Mouse (Mus musculus): ENCODE data around the gene Sugp2. TPM values are rescaled to one million over a fixed set of nuclear protein-coding genes. Genes with fewer than 3 reads are reported as not detected.

The Sugp2 gene
- total and polyA plus RNA-seq, 2 experiments from 2014 or later: 75.7 to 139 TPM

DNA sequence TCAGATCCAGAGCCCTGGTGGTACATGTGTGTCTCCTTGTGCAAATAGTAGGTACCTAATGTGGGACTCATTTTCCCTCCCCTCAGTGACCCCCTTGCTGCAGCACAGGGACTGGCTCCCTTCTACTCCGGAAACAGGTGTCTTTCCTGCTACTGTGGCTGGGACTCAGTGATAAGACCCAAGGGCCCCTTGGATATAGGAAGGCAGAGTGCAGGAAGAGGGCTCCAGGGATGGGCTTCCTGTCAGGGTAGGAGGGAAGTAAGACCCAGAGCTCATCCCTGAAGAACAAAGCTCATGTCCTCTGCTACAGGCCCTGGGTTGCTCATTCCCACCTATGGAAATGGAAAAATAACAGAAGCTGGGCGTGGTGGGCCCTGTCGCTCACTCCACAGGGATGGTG, 42.5 kb downstream of the Sugp2 start:
- H3K9ac ChIP-seq (replicated peaks; ENCODE audit: low read length, poor library complexity, severe bottlenecking): no peak overlapping the region
- no peak overlapping the region for H3K4me2 ChIP-seq (ENCODE audit: low read depth, low read length, poor library complexity, severe bottlenecking)
- no peaks in the 10 kb centered on the region for H3K9me3 ChIP-seq (ENCODE audit: low read length)
- H3K27me3 ChIP-seq (ENCODE audit: insufficient read depth, low read length): no peaks in the 10 kb centered on the region
- no peak overlapping the region for H3K27ac ChIP-seq (ENCODE audit: low read depth, low read length)
- 78% methylated on average over 3 of the region's 3 CpGs for WGBS
- DNase-seq (ENCODE audit: low spot score) (no peak), ATAC-seq (ENCODE audit: low FRiP score) (no peak)
- TF ChIP-seq CTCF (IDR thresholded peaks at IDR 0.05): no peak
- no peaks in the 10 kb centered on the region for H3K36me3 ChIP-seq (ENCODE audit: insufficient read depth, low read length)
- no peak overlapping the region for H3K4me3 ChIP-seq (ENCODE audit: low read depth, low read length)
- no peaks in the 10 kb centered on the region for H3K4me1 ChIP-seq (ENCODE audit: insufficient read depth, low read length)

DNA sequence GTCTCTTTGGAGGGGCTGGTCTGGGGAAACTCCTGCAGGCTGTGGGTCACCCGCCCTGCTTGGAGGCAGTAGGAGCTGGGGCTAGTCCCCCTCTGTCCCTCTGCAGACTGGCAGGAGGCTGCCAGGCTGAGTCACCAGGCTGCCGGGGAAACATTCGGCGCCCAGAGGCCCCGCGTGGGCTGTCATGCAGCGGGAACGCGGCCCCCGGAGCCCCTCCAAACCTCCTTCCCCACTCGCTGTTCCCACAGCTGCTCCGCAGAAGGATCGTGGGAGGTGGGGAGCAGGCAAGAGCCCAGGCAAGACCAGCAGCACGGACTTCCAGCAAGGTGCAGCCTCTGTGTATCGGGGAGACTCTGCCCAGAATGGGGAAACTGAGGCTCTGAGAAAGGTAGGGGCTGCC, 44.1 kb downstream of the Sugp2 start:
- Histone ChIP-seq H3K9ac (replicated peaks; ENCODE audit: low read length, poor library complexity, severe bottlenecking) (0 out of 2 replicates have a peak overlapping the region, but pooled peaks have one; percentile 24), H3K4me3 (ENCODE audit: low read depth, low read length) (no peak overlapping the region), H3K36me3 (ENCODE audit: insufficient read depth, low read length) (no peaks in the 10 kb centered on the region), H3K4me2 (ENCODE audit: low read depth, low read length, poor library complexity, severe bottlenecking) (no peak overlapping the region), H3K9me3 (ENCODE audit: low read length) (no peaks in the 10 kb centered on the region), H3K27me3 (ENCODE audit: insufficient read depth, low read length) (no peaks in the 10 kb centered on the region), H3K4me1 (ENCODE audit: insufficient read depth, low read length) (no peaks in the 10 kb centered on the region), H3K27ac (ENCODE audit: low read depth, low read length) (no peak overlapping the region)
- WGBS: 65% methylated on average over 15 of the region's 15 CpGs
- DNase-seq (ENCODE audit: low spot score): no peak
- TF ChIP-seq CTCF (IDR thresholded peaks at IDR 0.05): no peak
- no peak for ATAC-seq (ENCODE audit: low FRiP score)

DNA sequence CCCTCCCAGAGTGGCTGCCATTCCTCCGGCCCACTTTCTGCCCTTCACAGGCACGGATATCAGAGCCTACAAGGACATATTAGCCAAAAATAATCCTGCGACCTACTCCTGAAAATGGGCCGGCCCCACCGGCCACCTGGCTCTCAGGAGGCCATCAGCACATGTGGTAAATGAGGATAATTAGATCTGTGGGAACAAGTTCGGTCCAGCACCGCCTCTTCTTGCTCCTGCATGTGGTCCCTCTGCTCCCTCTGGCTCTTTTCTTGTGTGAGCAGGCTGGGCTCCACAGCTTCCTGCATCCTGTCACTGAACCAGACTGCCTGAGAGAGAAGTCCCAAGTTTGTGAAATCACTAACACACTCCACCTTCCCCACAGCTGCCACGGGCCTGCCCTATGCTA, 45.2 kb downstream of the Sugp2 start:
- ATAC-seq (ENCODE audit: low FRiP score): no peak
- no peaks in the 10 kb centered on the region for H3K4me1 ChIP-seq (ENCODE audit: insufficient read depth, low read length)
- TF ChIP-seq CTCF (IDR thresholded peaks at IDR 0.05): no peak
- no peak overlapping the region for H3K9ac ChIP-seq (replicated peaks; ENCODE audit: low read length, poor library complexity, severe bottlenecking)
- H3K27me3 ChIP-seq (ENCODE audit: insufficient read depth, low read length): no peaks in the 10 kb centered on the region
- DNase-seq (ENCODE audit: low spot score): no peak
- no peak overlapping the region for H3K4me3 ChIP-seq (ENCODE audit: low read depth, low read length)
- H3K4me2 ChIP-seq (ENCODE audit: low read depth, low read length, poor library complexity, severe bottlenecking): no peak overlapping the region
- 73% methylated on average over 8 of the region's 8 CpGs for WGBS
- H3K36me3 ChIP-seq (ENCODE audit: insufficient read depth, low read length): no peaks in the 10 kb centered on the region
- no peaks in the 10 kb centered on the region for H3K9me3 ChIP-seq (ENCODE audit: low read length)
- H3K27ac ChIP-seq (ENCODE audit: low read depth, low read length): no peak overlapping the region

DNA sequence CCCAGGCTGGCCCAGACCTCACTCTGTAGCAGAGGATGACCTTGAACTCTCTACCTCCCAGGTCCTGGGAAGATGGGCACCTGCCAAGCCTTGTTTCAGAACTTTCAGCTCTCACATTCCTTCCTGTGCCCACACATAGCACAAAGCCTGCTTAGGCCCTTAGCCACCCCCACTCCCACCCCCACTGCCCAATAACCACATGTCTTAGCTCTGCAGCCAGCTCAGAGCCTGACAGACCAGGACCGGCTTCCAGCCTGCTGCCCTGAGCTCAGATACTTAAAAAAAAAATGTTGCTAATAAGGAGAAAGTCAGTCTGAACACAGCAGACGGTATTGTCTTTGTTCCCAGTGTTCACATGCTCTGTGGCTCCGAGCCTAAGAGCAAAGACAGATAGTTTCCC, 47.0 kb downstream of the Sugp2 start:
- Histone ChIP-seq H3K9ac (replicated peaks; ENCODE audit: low read length, poor library complexity, severe bottlenecking) (no peak overlapping the region), H3K27me3 (ENCODE audit: insufficient read depth, low read length) (no peaks in the 10 kb centered on the region), H3K9me3 (ENCODE audit: low read length) (no peaks in the 10 kb centered on the region), H3K4me3 (ENCODE audit: low read depth, low read length) (no peak overlapping the region), H3K4me2 (ENCODE audit: low read depth, low read length, poor library complexity, severe bottlenecking) (no peak overlapping the region), H3K4me1 (ENCODE audit: insufficient read depth, low read length) (no peaks in the 10 kb centered on the region), H3K27ac (ENCODE audit: low read depth, low read length) (no peak overlapping the region), H3K36me3 (ENCODE audit: insufficient read depth, low read length) (peaks cover 2% of the 10 kb centered on the region; the same call in 1 of the 2 replicates)
- no peak for DNase-seq (ENCODE audit: low spot score)
- no peak for TF ChIP-seq CTCF (IDR thresholded peaks at IDR 0.05)
- WGBS: 39% methylated on average over 3 of the region's 3 CpGs
- ATAC-seq (ENCODE audit: low FRiP score): no peak

DNA sequence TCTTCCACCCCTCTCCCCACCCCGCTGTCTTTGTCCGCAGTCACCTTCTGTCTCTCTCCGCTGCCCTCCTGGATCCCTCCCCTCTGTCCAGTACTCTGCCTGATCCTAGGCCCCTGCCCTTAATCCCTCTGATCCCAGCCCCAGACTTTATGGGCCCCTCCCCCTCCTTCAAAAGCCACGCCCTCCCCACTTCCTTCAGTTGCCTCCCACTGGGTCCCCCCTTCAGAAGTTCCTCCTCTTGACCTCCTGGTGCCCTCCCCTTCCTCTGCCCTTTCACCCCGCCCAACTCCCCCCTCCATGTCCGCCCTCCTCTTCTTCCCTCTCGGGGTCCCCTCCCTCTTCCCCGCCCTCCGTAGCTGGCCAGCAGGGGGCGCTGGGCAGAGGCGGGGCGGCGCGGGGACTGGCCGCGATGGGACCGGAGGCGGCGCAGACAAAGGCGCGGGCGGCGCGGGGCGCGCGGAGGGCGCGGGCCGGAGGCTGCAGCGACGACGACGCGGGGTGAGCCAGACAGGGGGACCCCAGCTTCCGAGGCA, 48.6 kb downstream of the Sugp2 start, which contains the start of gene Homer3:
Gene Homer3 (plus strand): TSS at position 225 of the 533 bp plus-strand sequence.
- H3K9me3 ChIP-seq (ENCODE audit: low read length): no peaks in the 10 kb centered on the region
- peak; percentile 84 for TF ChIP-seq CTCF (IDR thresholded peaks at IDR 0.05)
- H3K27me3 ChIP-seq (ENCODE audit: insufficient read depth, low read length): no peaks in the 10 kb centered on the region
- H3K4me2 ChIP-seq (ENCODE audit: low read depth, low read length, poor library complexity, severe bottlenecking): peak within 1 kb of the TSS; percentile 92
- 0% methylated on average over 31 of the region's 36 CpGs for WGBS
- peak within 1 kb of the TSS; percentile 43 for H3K27ac ChIP-seq (ENCODE audit: low read depth, low read length)
- peak within 1 kb of the TSS; percentile 67 for H3K4me3 ChIP-seq (ENCODE audit: low read depth, low read length)
- peak within 1 kb of the TSS; percentile 71 for H3K9ac ChIP-seq (replicated peaks; ENCODE audit: low read length, poor library complexity, severe bottlenecking)
- no peaks in the 10 kb centered on the region for H3K4me1 ChIP-seq (ENCODE audit: insufficient read depth, low read length)
- ATAC-seq (ENCODE audit: low FRiP score) (peak; percentile 86), DNase-seq (ENCODE audit: low spot score) (peak; percentile 76)
- peaks cover 3% of the 10 kb centered on the region; the same call in 1 of the 2 replicates for H3K36me3 ChIP-seq (ENCODE audit: insufficient read depth, low read length)

DNA sequence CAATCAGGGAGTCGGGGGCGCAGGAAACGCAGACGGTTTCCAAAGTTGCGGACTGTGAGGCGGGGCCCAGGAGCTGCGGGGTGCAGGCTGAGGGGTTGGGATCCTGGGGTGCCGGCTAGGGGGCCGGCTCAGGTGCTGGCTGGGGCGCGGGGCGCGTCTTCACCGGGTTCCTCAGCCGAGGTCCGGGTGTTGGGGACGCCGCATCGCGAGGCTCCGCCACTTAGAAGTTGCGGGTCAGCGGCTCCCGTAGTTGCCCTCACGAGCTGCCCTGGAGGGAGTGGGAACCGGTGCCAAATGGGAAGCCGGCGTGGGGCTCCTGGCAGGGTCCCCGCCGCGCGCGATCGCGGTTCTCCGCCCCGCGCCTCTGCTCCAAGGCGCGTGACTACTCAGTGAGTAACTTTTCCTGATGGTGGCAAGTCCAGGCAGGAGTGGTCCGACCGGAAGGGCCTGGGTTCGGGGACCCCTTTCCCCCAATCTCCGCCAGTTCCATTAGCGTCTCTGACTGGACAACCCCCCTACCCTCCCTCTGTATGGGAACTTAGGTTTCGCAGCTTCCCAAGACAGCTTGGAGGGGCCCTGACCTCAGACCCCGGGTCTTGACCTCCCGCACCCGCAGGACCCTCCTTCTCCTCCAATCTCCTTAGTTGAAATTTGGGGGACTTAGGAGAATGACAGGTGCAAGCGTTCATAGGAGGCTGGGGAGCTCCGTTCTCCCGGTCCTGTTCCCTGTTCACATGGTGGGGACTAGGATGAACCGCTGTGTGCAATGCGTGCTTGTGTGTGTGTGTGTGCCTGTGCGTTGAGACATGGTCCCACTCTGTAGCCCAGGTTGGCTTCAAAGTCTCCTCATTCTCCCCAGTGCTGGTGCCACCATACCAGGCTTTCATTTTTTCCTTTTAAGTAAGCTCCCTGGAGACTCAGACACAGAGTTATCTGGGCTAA, 49.4 kb downstream of the Sugp2 start:
- Histone ChIP-seq H3K4me3 (ENCODE audit: low read depth, low read length) (peak overlapping the region; percentile 67), H3K27ac (ENCODE audit: low read depth, low read length) (peak overlapping the region; percentile 43), H3K9ac (replicated peaks; ENCODE audit: low read length, poor library complexity, severe bottlenecking) (peak overlapping the region; percentile 71), H3K4me1 (ENCODE audit: insufficient read depth, low read length) (no peaks in the 10 kb centered on the region), H3K36me3 (ENCODE audit: insufficient read depth, low read length) (peaks cover 3% of the 10 kb centered on the region; the same call in 1 of the 2 replicates), H3K4me2 (ENCODE audit: low read depth, low read length, poor library complexity, severe bottlenecking) (peak overlapping the region; percentile 92), H3K9me3 (ENCODE audit: low read length) (no peaks in the 10 kb centered on the region), H3K27me3 (ENCODE audit: insufficient read depth, low read length) (no peaks in the 10 kb centered on the region)
- DNase-seq (ENCODE audit: low spot score) (peak; percentile 15), ATAC-seq (ENCODE audit: low FRiP score) (peak; percentile 53)
- WGBS: under 1% methylated on average over 52 of the region's 55 CpGs
- TF ChIP-seq CTCF (IDR thresholded peaks at IDR 0.05): no peak
